Mouse (Mus musculus) left cerebral cortex, postnatal 14 days (tissue): Measurements from ENCODE around the gene Olfr810. TPM values are rescaled to one million over a fixed set of nuclear protein-coding genes. Genes with fewer than 3 reads are reported as not detected.

Experiments used
- DNase-seq, 2 experiments: peaks; one replicate each; pipeline ENCODE4 v3.0.0; 2021 to 2022; ENCODE audit warnings: low spot score in 2 of 2, mixed read lengths in 1 of 2
- intact Hi-C: fragments of 180-260 bp; cut with DNase I; formaldehyde crosslinking; loops from one replicate; pipeline ENCODE4 v1.15.1; 2025
- long read RNA-seq, 2 experiments: library from polyadenylated mRNA; stranded (forward); transcript quantifications; one replicate each; pipeline ENCODE4 v2.0.0; 2021
- total RNA-seq, 2 experiments: library from RNA; stranded (reverse); gene quantifications; 2 replicates each; pipeline ENCODE4 v1.2.3; 2021

The Olfr810 gene
- not detected for total RNA-seq
- long read RNA-seq, experiment 1: 0 reads
- long read RNA-seq, experiment 2: 0 reads

DNA sequence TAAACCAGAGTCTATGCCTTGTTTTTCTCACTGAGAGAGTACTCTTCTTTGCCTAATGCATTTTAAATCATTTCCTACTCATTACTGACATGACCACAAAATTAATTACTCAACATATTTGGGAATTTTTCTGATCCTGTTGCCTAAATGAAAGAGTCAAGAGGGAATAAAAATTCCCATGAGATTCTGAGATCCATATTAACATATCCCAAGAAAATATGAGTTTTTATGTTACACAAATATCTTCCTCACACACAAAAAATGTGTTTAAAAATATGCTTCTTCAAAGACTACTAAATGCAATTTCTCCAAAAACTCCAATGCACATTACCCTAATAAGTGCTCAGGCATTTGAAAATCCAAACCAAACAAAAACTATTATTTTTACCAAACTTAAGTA, at the start of gene Olfr810:
TSS of gene Olfr810 (minus strand) at position 101 of the 400 bp plus-strand sequence.
- no peak for DNase-seq
- intact Hi-C loops: no loop called here

DNA sequence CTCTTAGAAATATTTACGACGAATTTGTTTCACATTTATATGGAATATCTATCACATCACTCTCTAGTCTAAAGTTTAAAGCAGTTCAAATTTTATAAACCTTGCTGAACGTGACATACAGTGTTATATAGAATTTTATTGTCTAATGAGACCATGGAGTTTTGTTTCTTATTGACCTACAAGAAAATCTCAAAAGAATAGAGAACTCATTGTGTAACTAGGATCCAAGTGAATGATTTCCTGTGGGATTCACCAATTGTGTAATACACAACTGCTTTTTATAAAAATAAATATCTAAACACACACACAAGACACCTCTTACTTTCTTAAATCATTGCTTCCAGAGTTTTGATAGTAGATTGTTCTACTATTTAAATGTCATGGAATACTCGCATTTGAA, 9.6 kb upstream of the Olfr810 start, which contains the start of gene Olfr811:
TSS of gene Olfr811 (minus strand) at position 101 of the 400 bp plus-strand sequence.
- intact Hi-C loops: no loop called here
- no peak for DNase-seq

DNA sequence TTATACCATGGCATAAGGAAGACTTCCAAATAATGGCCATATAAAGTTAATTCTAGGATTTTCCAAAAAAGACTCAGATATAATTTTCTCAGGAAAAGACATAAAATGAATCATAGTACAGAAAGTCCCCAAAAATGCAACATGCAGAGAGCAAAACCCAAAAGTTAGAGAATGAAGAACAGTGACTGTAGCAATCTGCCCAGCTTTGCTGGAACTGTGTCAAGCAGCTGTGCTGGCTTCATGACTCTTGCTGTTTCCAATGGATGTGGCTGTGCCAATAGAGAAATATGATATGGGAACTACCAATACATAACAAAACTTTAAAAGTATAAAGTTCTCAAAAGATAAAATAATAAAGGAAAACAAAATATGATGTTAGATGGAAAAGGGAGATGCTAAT, 16.6 kb downstream of the Olfr810 start:
- no peak for DNase-seq
- intact Hi-C loops: no loop called here

DNA sequence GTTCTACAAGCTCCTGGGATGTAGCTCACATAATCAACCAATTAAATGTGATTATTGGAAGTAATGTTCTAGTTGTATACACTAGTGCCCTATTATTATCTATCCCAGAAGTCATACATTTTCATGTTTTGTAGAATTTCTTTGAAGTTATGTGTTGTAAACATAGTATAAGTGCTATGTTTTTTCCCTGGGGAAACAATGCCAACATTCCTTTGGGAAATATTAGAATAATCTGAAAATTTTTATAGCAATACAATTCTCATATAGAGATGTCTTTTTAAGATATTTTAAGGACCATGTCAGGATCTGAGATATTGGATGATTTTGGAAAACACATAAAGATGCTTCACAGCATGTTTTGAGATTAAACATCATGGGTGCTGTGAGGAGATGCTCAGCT, 20.4 kb downstream of the Olfr810 start, which contains the start of gene Olfr809:
TSS of gene Olfr809 (plus strand) at position 301 of the 400 bp plus-strand sequence.
- DNase-seq: no peak
- intact Hi-C loops: no loop called here

DNA sequence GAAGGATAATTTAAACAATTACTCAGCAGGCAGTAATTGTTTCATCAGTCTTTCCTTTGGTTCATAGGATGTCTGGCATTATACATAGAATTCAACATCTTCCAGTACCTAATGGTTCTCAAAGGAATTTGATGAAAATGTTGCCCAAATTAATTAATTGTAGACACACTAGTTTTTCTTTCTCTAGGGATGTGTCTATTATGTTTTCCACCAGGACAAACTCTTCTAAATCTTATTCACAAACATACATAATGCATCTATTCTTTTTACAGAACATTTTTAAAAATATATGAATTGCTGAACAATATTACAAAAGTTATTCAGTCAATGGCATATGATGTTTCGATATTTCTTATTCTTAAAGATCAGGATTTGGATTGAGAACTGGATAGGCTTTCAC, 29.5 kb downstream of the Olfr810 start, which contains the start of gene Olfr808:
TSS of gene Olfr808 (plus strand) at position 301 of the 400 bp plus-strand sequence.
- no peak for DNase-seq
- intact Hi-C loops: no loop called here

DNA sequence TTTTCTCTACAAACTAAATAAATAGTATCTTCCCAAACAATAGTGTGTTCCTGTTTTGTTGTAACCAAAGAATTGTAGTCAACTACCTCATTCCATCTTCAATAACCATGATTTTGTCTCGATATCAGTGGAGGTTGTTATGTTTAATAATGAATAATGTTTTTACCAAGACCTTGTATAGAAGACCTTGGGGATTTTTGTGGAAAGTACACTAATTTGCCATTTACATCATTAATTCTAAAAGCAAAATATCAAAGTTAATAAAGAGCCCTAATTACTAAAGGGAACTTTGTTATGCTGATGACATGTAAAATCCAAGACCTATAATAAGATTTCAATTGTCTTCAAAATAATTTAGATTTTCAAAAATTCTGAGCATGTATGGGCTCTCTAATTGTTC, 37.0 kb downstream of the Olfr810 start, which contains the start of gene Olfr807:
TSS of gene Olfr807 (minus strand) at position 101 of the 400 bp plus-strand sequence.
- intact Hi-C loops: no loop called here
- DNase-seq: no peak

DNA sequence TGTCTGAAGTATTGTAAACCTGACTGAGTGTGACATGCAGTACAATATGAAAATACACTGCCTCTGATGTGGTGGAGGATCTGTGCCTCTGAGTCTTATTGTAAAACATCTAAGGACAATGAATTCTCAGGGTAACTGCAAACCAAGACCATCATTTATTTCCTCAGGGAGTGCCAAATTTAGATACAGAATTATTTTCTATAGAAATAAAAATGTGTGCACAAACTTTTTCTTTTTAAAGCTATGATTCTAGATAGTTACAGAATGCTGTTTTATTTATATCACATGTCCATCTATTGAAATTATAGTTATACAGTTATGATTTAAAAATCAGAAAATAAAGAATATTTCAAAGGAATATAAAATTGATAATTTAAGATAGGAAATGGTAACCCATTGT, 52.9 kb downstream of the Olfr810 start, which contains the start of gene Olfr806:
TSS of gene Olfr806 (minus strand) at position 101 of the 400 bp plus-strand sequence.
- no peak for DNase-seq
- intact Hi-C loops: no loop called here

Other genes with a start within 250 kb of the Olfr810 start
- not detected for gene Olfr794, start 227.3 kb downstream of the Olfr810 start, total RNA-seq
- not detected for gene Olfr796, start 182.3 kb downstream of the Olfr810 start, total RNA-seq
- not detected for gene Olfr798, start 167.0 kb downstream of the Olfr810 start, total RNA-seq
- not detected for gene Olfr799, start 157.4 kb downstream of the Olfr810 start, total RNA-seq
- gene Olfr800, start 137.2 kb downstream of the Olfr810 start, total RNA-seq: not detected
- not detected for gene Olfr801, start 121.1 kb downstream of the Olfr810 start, total RNA-seq
- gene Olfr802, start 106.7 kb downstream of the Olfr810 start, total RNA-seq: under 1 TPM; 0.06 to 0.22 TPM
- gene Olfr803, start 100.6 kb downstream of the Olfr810 start, total RNA-seq: not detected
- gene Olfr804, start 91.7 kb downstream of the Olfr810 start, total RNA-seq: not detected
- gene Olfr805, start 65.5 kb downstream of the Olfr810 start, total RNA-seq: not detected
- gene Olfr806, start 53.0 kb downstream of the Olfr810 start, total RNA-seq: not detected
- gene Olfr807, start 37.1 kb downstream of the Olfr810 start, total RNA-seq: not detected
- gene Olfr808, start 29.4 kb downstream of the Olfr810 start, total RNA-seq: not detected
- not detected for gene Olfr809, start 20.3 kb downstream of the Olfr810 start, total RNA-seq
- not detected for gene Olfr811, start 9.5 kb upstream of the Olfr810 start, total RNA-seq
- gene Olfr812, start 51.2 kb upstream of the Olfr810 start, total RNA-seq: not detected
- gene Olfr813, start 60.5 kb upstream of the Olfr810 start, total RNA-seq: not detected
- not detected for gene Olfr814, start 84.9 kb upstream of the Olfr810 start, total RNA-seq
- gene Olfr815, start 111.0 kb upstream of the Olfr810 start, total RNA-seq: not detected
- not detected for gene Olfr816, start 120.7 kb upstream of the Olfr810 start, total RNA-seq
- not detected for gene Olfr818, start 154.2 kb upstream of the Olfr810 start, total RNA-seq
- gene Olfr819, start 172.3 kb upstream of the Olfr810 start, total RNA-seq: not detected
- not detected for gene Olfr247, start 181.2 kb upstream of the Olfr810 start, total RNA-seq
- gene Gm10310, start 190.1 kb upstream of the Olfr810 start, total RNA-seq: not detected
- not detected for gene Olfr820, start 217.7 kb upstream of the Olfr810 start, total RNA-seq
- gene Olfr821, start 235.4 kb upstream of the Olfr810 start, total RNA-seq: not detected